Mouse (Mus musculus) kidney, adult 2 months (tissue): ENCODE results near the gene Igsf11.

ENCODE experiments used
- CTCF ChIP-seq: fragments of 200-500 bp; conservative IDR thresholded peaks from 2 replicates; pipeline ENCODE4 v1.5.1; 2011; ENCODE audit warnings: low read depth, mild to moderate bottlenecking, control low read depth, low read length, moderate library complexity, mixed read lengths; ENCODE audit not compliant: insufficient read depth, insufficient read length
- POLR2A ChIP-seq: fragments of 200-500 bp; IDR thresholded peaks from one replicate; pipeline ENCODE4 v1.6.1; 2011; ENCODE audit warnings: low read depth, low read length, control low read depth

DNA sequence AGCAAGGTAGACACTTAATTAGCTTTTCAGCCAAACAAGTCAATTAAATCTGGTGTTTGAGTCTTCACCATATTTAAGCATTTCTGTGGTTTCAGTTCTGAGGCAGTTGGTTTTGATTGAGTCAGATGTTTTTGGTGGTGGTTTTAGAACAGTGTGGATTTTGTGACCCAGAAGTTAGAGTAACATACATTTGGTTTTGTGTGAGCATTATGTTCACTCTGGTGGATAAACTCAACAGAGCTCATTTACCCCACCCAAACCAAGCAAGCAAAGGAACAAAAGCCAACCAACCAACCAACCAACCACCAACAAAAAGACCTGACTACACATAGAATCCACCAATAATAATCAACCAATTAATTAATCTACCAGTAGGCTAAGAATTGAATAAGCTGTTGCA is 106.8 kb downstream of the Igsf11 start:
- TF ChIP-seq CTCF (no peak), POLR2A (no peak)
